Mouse (Mus musculus) limb, embryonic 12.5 days (tissue): Measurements from ENCODE around the gene Cisd3. TPM values are rescaled to one million over a fixed set of nuclear protein-coding genes. Genes with fewer than 3 reads are reported as not detected.

Source experiments
- ATAC-seq: fragments of 200-750 bp; cut with Nextera tagmentation; 2 replicates; pipeline ENCODE4 v1.8.0; 2017; ENCODE audit warnings: low read depth, moderate TSS enrichment; ENCODE audit not compliant: insufficient number of reproducible peaks, insufficient read depth, low FRiP score, low TSS enrichment
- H3K27ac ChIP-seq: fragments of 300-500 bp; sonication (generic); 2 replicates; pipeline ENCODE4 v1.5.1; 2016; ENCODE audit warnings: mild to moderate bottlenecking, moderate library complexity
- H3K27me3 ChIP-seq: fragments of 300-500 bp; sonication (generic); 2 replicates; pipeline ENCODE4 v1.6.1; 2016; ENCODE audit warnings: mild to moderate bottlenecking, moderate library complexity
- H3K36me3 ChIP-seq: fragments of 300-500 bp; sonication (generic); 2 replicates; pipeline ENCODE4 v1.6.1; 2016; ENCODE audit warnings: mild to moderate bottlenecking, moderate library complexity
- H3K4me1 ChIP-seq: fragments of 300-500 bp; sonication (generic); replicated peaks from 2 replicates; pipeline ENCODE4 v1.6.1; 2016
- H3K4me2 ChIP-seq: fragments of 300-500 bp; sonication (generic); 2 replicates; pipeline ENCODE4 v1.6.1; 2016; ENCODE audit warnings: mild to moderate bottlenecking, moderate library complexity
- H3K4me3 ChIP-seq: fragments of 300-500 bp; sonication (generic); replicated peaks from 2 replicates; pipeline ENCODE4 v1.5.1; 2016; ENCODE audit warnings: mild to moderate bottlenecking
- H3K9ac ChIP-seq: fragments of 300-500 bp; sonication (generic); replicated peaks from 2 replicates; pipeline ENCODE4 v1.6.1; 2016; ENCODE audit warnings: mild to moderate bottlenecking, moderate library complexity
- H3K9me3 ChIP-seq: fragments of 300-500 bp; sonication (generic); 2 replicates; pipeline ENCODE4 v1.6.1; 2016; ENCODE audit warnings: mild to moderate bottlenecking, moderate library complexity
- WGBS: fragments of 180-500 bp; shearing (Covaris S2); methylation state at CpG from one replicate; pipeline ENCODE4 v1.1.7; 2016; 5-methylcytosine and 5-hydroxymethylcytosine counted together
- polyA plus RNA-seq: library from polyadenylated mRNA; unstranded; fragments of >200 nt; fragmentation: Nextera tagmentation; extraction: Ambion mirVana; gene quantifications from 2 replicates; pipeline ENCODE4 v1.2.1, GENCODE M21; 2016

Gene Cisd3
- polyA plus RNA-seq, 1 experiment from 2014 or later: 10.0 TPM

DNA sequence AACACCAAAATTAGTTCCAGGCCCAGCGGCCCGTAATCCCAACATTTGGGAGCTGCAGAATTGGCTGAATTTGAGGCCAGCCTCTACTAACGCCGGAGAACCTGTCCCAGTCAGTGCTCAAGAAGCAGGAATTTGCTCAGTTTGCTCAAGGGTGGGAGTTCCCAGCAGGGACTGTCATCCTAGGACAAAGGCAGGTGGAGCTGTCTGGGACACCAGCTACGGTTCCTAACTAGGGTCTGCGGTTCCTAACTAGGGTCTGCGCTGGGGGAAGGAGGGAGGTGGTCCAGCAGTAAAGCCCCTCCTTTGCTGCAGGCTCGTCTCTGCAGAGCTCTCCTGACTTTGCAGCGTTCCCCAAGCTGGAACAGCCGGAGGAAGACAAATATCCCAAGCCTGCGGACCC is 12.5 kb upstream of the Cisd3 start:
- H3K9ac ChIP-seq: no peak overlapping the region
- H3K4me2 ChIP-seq: no peak overlapping the region
- H3K36me3 ChIP-seq: peaks cover 100% of the 10 kb centered on the region
- no peaks in the 10 kb centered on the region for H3K27me3 ChIP-seq
- H3K4me1 ChIP-seq: peaks cover 27% of the 10 kb centered on the region; the same call in 1 of the 2 replicates
- H3K27ac ChIP-seq: no peak overlapping the region
- H3K9me3 ChIP-seq: no peaks in the 10 kb centered on the region
- no peak overlapping the region for H3K4me3 ChIP-seq
- no peak for ATAC-seq
- 90% methylated on average over 11 of the region's 11 CpGs for WGBS

DNA sequence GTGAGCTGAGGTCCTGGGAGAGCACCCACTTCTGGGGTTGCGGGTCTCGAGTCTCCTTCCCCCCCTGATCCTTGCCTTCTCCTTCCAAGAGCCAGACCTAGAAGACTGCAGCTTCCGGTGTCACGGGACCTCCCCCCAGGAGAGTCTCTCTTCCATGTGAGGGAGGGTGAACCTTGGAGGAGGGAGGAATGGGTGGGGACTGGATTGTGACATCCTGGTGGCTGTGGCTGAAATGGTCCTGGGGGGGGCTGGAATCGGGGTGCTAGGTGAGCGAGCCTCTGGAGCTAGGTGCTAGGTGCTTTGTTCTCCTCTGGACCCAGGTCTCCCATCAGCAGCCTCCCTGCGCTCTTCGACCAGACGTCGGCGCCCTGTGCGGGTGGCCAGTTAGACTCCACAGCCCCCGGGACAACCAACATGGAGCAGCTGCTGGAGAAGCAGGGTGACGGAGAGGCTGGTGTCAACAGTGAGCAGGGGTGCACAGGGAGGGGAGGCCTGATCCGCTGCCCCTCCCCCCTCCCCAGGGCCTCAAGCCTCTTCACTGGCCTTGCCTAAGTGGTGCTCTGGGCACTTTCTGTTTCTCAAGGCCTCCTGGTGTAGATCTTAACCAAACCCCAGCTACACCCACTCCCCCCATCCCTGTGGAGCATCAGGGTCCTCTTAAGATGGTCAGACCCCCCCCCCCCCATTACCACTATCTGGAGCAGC is 9.4 kb upstream of the Cisd3 start:
- Histone ChIP-seq H3K9ac (no peak overlapping the region), H3K9me3 (no peaks in the 10 kb centered on the region), H3K27ac (no peak overlapping the region), H3K4me3 (no peak overlapping the region), H3K4me2 (no peak overlapping the region), H3K27me3 (no peaks in the 10 kb centered on the region), H3K36me3 (peaks cover 97% of the 10 kb centered on the region), H3K4me1 (peaks cover 8% of the 10 kb centered on the region; the same call in 1 of the 2 replicates)
- no peak for ATAC-seq
- WGBS: 86% methylated on average over 15 of the region's 15 CpGs

DNA sequence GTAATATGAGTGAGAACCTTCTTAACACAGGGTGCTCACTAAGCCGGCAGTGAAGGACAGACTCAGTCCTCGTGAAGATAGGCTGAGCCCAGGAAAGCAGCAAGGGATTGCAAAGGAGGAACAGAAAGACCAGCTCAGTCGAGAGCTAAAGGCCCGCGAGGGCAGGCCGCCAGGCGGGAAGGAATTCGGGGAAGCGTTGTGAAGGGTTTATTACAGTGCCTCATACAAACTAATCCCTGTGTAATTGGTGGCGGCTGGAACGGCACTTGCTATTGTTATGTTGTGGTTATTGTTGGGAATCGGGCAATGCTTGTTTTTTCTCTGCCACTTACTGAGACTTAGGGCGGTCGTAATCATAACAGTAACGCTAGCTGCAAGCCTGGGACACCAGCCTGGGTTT is 8.2 kb upstream of the Cisd3 start:
- peaks cover 97% of the 10 kb centered on the region for H3K36me3 ChIP-seq
- H3K4me3 ChIP-seq: no peak overlapping the region
- no peak for ATAC-seq
- H3K27me3 ChIP-seq: no peaks in the 10 kb centered on the region
- 55% methylated on average over 15 of the region's 15 CpGs for WGBS
- no peak overlapping the region for H3K27ac ChIP-seq
- H3K4me1 ChIP-seq: peaks cover 8% of the 10 kb centered on the region; the same call in 1 of the 2 replicates
- H3K4me2 ChIP-seq: no peak overlapping the region
- H3K9ac ChIP-seq: no peak overlapping the region
- H3K9me3 ChIP-seq: no peaks in the 10 kb centered on the region

DNA sequence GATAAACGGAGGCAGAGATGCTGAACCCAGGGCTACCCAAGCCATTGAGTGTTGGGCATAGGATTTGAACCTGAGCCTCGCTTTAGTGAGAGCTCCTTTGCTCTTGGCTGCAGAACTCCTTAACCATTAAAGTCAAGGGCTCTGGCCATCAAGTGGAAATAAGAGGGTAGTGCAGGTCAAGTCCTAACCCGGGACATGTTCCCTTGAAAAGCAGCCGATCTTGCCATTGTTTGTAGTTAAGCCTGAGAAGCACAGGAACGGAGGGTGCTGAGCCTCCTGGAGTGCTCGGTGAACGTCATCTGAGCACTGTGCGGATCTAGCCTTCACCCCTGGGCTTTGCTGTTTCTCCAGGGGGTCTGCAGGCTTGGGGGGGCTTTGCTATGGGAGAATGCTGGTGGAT is 7.8 kb upstream of the Cisd3 start:
- Histone ChIP-seq H3K4me3 (no peak overlapping the region), H3K4me1 (peaks cover 8% of the 10 kb centered on the region; the same call in 1 of the 2 replicates), H3K9ac (no peak overlapping the region), H3K9me3 (no peaks in the 10 kb centered on the region), H3K27ac (peak overlapping the region; percentile 8; the same call in 1 of the 2 replicates), H3K36me3 (peaks cover 96% of the 10 kb centered on the region), H3K27me3 (no peaks in the 10 kb centered on the region), H3K4me2 (no peak overlapping the region)
- 66% methylated on average over 8 of the region's 8 CpGs for WGBS
- no peak for ATAC-seq

DNA sequence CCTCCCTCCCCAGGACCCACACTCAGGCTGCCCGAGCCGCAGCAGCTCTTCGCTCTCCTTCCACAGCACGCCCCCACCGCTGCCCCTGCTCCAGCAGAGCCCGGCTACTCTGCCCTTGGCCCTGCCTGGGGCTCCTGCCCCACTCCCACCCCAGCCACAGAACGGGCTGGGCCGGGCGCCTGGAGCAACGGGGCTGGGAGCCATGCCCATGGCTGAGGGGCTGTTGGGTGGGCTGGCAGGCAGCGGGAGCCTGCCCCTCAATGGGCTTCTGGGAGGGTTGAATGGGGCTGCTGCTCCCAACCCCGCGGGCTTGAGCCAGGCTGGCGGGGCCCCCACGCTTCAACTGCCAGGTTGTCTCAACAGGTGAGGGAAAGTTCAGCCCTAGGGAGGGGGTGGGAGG is 7.3 kb upstream of the Cisd3 start:
- Histone ChIP-seq H3K36me3 (peaks cover 94% of the 10 kb centered on the region), H3K4me3 (no peak overlapping the region), H3K4me2 (no peak overlapping the region), H3K9ac (no peak overlapping the region), H3K27me3 (no peaks in the 10 kb centered on the region), H3K27ac (peak overlapping the region; percentile 8; the same call in 1 of the 2 replicates), H3K4me1 (peaks cover 8% of the 10 kb centered on the region; the same call in 1 of the 2 replicates), H3K9me3 (no peaks in the 10 kb centered on the region)
- WGBS: 91% methylated on average over 15 of the region's 15 CpGs
- no peak for ATAC-seq

DNA sequence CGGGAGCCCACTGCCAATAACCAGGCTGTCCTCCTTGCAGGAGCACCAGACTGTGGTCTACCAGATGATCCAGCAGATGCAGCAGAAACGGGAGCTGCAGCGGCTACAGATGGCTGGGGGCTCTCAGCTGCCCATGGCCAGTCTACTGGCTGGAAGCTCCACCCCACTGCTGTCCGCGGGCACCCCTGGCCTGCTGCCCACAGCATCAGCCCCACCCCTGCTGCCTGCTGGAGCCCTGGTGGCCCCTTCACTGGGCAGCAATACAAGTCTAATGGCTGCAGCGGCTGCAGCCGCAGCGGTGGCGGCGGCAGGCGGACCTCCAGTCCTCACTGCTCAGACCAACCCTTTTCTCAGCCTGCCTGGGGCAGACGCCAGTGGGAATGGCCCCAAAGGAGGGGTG is 5.2 kb upstream of the Cisd3 start:
- H3K36me3 ChIP-seq: peaks cover 75% of the 10 kb centered on the region
- H3K4me1 ChIP-seq: peaks cover 16% of the 10 kb centered on the region
- H3K4me3 ChIP-seq: no peak overlapping the region
- H3K27me3 ChIP-seq: no peaks in the 10 kb centered on the region
- H3K27ac ChIP-seq: no peak overlapping the region
- H3K4me2 ChIP-seq: no peak overlapping the region
- 89% methylated on average over 12 of the region's 12 CpGs for WGBS
- ATAC-seq: no peak
- H3K9ac ChIP-seq: no peak overlapping the region
- H3K9me3 ChIP-seq: no peaks in the 10 kb centered on the region

DNA sequence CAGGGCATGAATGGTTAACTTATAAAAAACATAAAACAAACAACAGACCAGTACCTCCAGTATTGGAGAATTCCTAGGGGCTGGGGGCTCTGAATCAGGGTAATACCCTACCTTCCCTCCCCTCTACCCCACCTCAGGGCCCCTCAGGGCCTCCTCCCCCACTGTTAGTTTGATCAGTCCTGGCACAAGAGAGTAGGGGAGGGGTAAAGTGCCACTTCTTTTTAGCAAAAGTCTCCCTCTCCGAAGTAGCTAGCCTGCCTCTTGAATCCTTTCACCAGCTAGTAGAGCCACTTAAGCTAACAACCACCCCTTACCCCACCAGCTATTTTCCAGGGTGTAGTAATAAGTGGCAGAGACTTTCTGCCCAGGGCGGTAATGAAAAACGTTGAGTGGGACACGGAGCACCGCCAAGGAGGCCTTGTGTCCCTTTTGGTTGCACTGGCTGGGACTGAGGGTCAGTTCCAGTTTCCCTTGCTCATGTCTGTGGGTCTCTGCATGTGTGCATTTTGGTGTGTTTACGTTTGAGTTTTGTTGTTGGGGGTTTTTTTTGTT is 3.0 kb upstream of the Cisd3 start:
- Histone ChIP-seq H3K27ac (0 out of 2 replicates have a peak overlapping the region, but pooled peaks have one; percentile 12), H3K36me3 (peaks cover 61% of the 10 kb centered on the region), H3K4me3 (no peak overlapping the region), H3K4me1 (peaks cover 24% of the 10 kb centered on the region), H3K27me3 (no peaks in the 10 kb centered on the region), H3K9ac (peak overlapping the region; percentile 27; the same call in 1 of the 2 replicates), H3K4me2 (no peak overlapping the region), H3K9me3 (no peaks in the 10 kb centered on the region)
- ATAC-seq: no peak
- WGBS: 79% methylated on average over 6 of the region's 6 CpGs

DNA sequence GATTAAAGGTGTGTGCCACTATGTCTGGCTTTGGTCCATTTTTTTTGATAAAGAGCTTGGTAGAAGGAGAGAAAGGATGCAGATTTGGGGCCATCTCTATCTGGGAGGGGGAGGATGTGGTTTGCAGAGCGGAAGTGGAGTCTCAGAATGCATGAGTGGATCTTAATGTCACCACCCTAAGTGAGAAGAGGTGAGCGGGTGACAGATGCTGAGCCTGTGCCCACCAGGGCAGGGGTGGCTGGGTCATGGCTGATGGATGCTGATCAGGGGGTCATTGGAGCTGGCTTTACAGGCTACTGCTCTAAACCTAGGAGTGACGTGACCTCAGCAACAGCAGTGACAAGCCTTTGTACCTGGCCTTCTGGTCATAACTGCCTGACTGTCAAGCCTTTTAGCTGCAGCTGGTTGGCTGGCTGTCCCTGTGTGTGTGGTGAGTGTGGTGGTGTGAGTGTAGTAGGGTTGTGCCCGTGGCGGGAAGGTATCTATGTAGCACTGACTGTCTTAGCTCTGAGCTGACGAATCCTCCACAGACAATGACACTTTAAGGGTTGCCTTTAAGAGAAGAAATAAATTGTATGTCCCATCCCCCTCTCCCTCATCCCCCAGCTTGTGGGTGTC is 1.5 kb upstream of the Cisd3 start:
- no peaks in the 10 kb centered on the region for H3K9me3 ChIP-seq
- no peak overlapping the region for H3K27ac ChIP-seq
- no peak overlapping the region for H3K4me2 ChIP-seq
- H3K4me3 ChIP-seq: no peak overlapping the region
- ATAC-seq: no peak
- no peak overlapping the region for H3K9ac ChIP-seq
- H3K36me3 ChIP-seq: peaks cover 61% of the 10 kb centered on the region
- H3K27me3 ChIP-seq: no peaks in the 10 kb centered on the region
- H3K4me1 ChIP-seq: peaks cover 27% of the 10 kb centered on the region
- WGBS: 79% methylated on average over 6 of the region's 6 CpGs

DNA sequence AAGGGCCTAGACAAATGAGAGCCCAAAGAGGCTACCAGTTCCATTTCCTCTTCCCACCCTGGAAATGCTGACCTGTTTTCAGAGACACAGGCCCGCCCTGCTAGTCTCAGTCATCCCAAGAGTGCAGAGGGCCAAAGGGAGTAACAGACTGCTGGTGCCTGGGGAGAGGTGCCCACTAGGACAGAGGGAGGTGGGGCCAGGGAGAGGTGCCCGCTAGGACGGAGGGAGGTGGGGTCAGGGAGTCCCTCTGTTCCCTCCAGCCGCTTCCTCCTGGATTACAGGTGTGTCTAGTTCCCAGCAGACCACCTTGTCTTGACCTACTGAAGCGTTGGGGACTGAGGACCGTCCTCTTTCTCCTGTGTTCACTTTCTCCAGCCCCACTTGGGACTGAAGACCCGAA is 860 bp upstream of the Cisd3 start:
- peak overlapping the region; percentile 31; the same call in 1 of the 2 replicates for H3K27ac ChIP-seq
- peaks cover 27% of the 10 kb centered on the region for H3K4me1 ChIP-seq
- WGBS: 36% methylated on average over 7 of the region's 7 CpGs
- 0 out of 2 replicates have a peak overlapping the region, but pooled peaks have one; percentile 44 for H3K4me3 ChIP-seq
- H3K9me3 ChIP-seq: no peaks in the 10 kb centered on the region
- H3K9ac ChIP-seq: no peak overlapping the region
- peak overlapping the region; percentile 89 for H3K4me2 ChIP-seq
- H3K27me3 ChIP-seq: no peaks in the 10 kb centered on the region
- ATAC-seq: no peak
- H3K36me3 ChIP-seq: peaks cover 64% of the 10 kb centered on the region

DNA sequence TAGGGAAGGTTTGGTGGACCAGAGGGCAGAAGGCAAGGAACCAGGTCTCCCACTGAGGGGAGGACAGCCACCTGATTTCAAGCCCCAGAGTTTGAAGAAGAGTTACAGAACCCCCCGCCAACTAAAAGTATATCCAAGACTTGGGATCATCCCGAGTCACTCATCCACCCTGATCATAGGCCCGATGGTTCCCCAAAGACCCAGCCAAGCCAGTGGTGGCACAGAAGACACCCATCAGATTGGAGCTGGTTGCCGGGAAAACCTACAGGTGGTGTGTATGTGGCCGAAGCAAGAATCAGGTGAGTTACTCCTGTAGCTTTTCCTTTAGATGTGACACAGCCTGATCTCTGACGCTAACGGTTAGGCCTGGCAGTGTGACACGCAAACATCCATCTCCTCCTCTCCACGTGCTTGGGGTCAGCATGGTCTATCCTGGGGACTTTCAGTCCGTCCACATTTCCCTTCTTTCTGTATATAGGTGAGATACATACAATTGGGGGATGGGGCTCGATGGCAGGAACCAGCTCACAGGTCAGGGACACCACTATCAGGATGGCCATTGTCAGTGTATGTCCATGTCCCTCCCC is 789 bp downstream of the Cisd3 start:
- Histone ChIP-seq H3K27ac (no peak overlapping the region), H3K36me3 (peaks cover 65% of the 10 kb centered on the region)

DNA sequence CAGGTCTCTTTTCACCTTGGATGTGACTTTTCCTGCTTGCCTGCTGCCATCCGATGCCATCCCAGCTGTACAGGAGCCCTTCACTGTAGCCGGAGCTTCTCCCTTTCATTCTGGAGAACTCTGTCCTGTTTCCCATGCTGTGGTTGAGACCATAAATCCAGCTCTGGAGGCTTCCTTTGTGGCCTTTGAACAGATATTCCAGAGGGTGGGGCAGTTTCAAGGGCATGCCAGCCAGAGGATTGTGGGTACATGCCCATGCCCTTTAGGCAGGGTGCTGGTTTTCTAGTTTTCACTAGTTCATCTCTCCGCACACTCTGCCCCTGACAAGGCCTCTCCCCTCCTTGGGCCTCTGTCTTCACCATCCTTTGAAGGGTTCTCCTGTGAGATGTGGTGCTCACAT is 1.4 kb downstream of the Cisd3 start:
- Histone ChIP-seq H3K27me3 (no peaks in the 10 kb centered on the region), H3K27ac (peak overlapping the region; percentile 12; the same call in 1 of the 2 replicates), H3K9me3 (no peaks in the 10 kb centered on the region), H3K36me3 (peaks cover 65% of the 10 kb centered on the region), H3K4me3 (0 out of 2 replicates have a peak overlapping the region, but pooled peaks have one; percentile 44), H3K4me2 (no peak overlapping the region), H3K4me1 (peaks cover 27% of the 10 kb centered on the region), H3K9ac (no peak overlapping the region)
- no peak for ATAC-seq
- 96% methylated on average over 3 of the region's 3 CpGs for WGBS

More for the DNA sequence above, 789 bp downstream of the Cisd3 start:
- Histone ChIP-seq H3K27me3 (no peaks in the 10 kb centered on the region), H3K4me2 (peak overlapping the region; percentile 89), H3K4me3 (peak overlapping the region; percentile 44), H3K9me3 (no peaks in the 10 kb centered on the region), H3K9ac (peak overlapping the region; percentile 34; the same call in 1 of the 2 replicates), H3K4me1 (peaks cover 27% of the 10 kb centered on the region)
- 68% methylated on average over 11 of the region's 11 CpGs for WGBS
- no peak for ATAC-seq
